Mouse (Mus musculus) liver, embryonic 14.5 days (tissue): ENCODE results near the gene Shank2. TPM values are rescaled to one million over a fixed set of nuclear protein-coding genes. Genes with fewer than 3 reads are reported as not detected.

Experiments used
- ATAC-seq: fragments of 200-750 bp; cut with Nextera tagmentation; 2 replicates; pipeline ENCODE4 v1.8.0; 2017; ENCODE audit warnings: moderate number of reproducible peaks, mild to moderate bottlenecking, moderate library complexity; ENCODE audit not compliant: insufficient read depth
- DNase-seq, 3 experiments: peaks; one replicate each; pipeline ENCODE4 v3.0.0-alpha.2; 2012 to 2013; ENCODE audit warnings: low read depth in 3 of 3, low spot score in 3 of 3
- H3K27ac ChIP-seq: fragments of 300-500 bp; sonication (generic); 2 replicates; pipeline ENCODE4 v1.5.1; 2014; ENCODE audit warnings: moderate library complexity, mild to moderate bottlenecking, control low read depth, inconsistent platforms
- H3K27me3 ChIP-seq: fragments of 300-500 bp; sonication (generic); 2 replicates; pipeline ENCODE4 v1.6.1; 2014; ENCODE audit warnings: mild to moderate bottlenecking, low read length, moderate library complexity; ENCODE audit not compliant: control insufficient read depth, insufficient read depth
- H3K36me3 ChIP-seq: fragments of 300-500 bp; sonication (generic); replicated peaks from 2 replicates; pipeline ENCODE4 v1.6.1; 2014; ENCODE audit warnings: low read depth; ENCODE audit not compliant: control insufficient read depth, insufficient read depth
- H3K4me1 ChIP-seq, 2 experiments: fragments of 200-500 bp in 1 of 2; fragments of 300-500 bp in 1 of 2; sonication (generic) in 1 of 2; replicated peaks; 2 replicates each; pipeline ENCODE4 v1.6.1; 2012 to 2014; ENCODE audit warnings: antibody characterized with exemption in 1 of 2, inconsistent platforms in 1 of 2, low read length in 1 of 2; ENCODE audit not compliant: control insufficient read depth in 2 of 2, insufficient read depth in 2 of 2
- H3K4me2 ChIP-seq: fragments of 300-500 bp; sonication (generic); 2 replicates; pipeline ENCODE4 v1.6.1; 2014; ENCODE audit warnings: low read depth, mild to moderate bottlenecking, control low read depth, moderate library complexity
- H3K4me3 ChIP-seq, 2 experiments: fragments of 200-500 bp in 1 of 2; fragments of 300-500 bp in 1 of 2; sonication (generic) in 1 of 2; 2 replicates each; pipeline ENCODE4 v1.5.1; 2012 to 2014; ENCODE audit warnings: low read depth in 2 of 2, low read length in 2 of 2, mild to moderate bottlenecking in 2 of 2, control low read depth in 1 of 2, inconsistent platforms in 1 of 2, moderate library complexity in 1 of 2; ENCODE audit not compliant: insufficient read depth in 1 of 2
- H3K9ac ChIP-seq: fragments of 300-500 bp; sonication (generic); replicated peaks from 2 replicates; pipeline ENCODE4 v1.6.1; 2014; ENCODE audit warnings: mild to moderate bottlenecking, control low read depth, moderate library complexity
- H3K9me3 ChIP-seq: fragments of 300-500 bp; sonication (generic); 2 replicates; pipeline ENCODE4 v1.6.1; 2016; ENCODE audit warnings: low read length, mixed read lengths; ENCODE audit not compliant: control insufficient read depth
- CTCF ChIP-seq: IDR thresholded peaks from 2 replicates; pipeline ENCODE4 v1.5.1; 2016; ENCODE audit warnings: antibody characterized with exemption, low read depth, control low read depth
- EP300 ChIP-seq: IDR thresholded peaks from 2 replicates; pipeline ENCODE4 v1.6.1; 2016; ENCODE audit warnings: antibody characterized with exemption, low read depth
- WGBS: fragments of 180-500 bp; shearing (Covaris S2); extraction: QIAGEN DNeasy Blood & Tissue Kit; methylation state at CpG from one replicate; pipeline ENCODE4 v1.1.7; 2014; ENCODE audit not compliant: insufficient replicate concordance; 5-methylcytosine and 5-hydroxymethylcytosine counted together
- polyA plus RNA-seq, 2 experiments: library from polyadenylated mRNA; depleted of rRNA in 1 of 2; stranded (reverse) in 1 of 2; unstranded in 1 of 2; fragments of >200 nt; fragmentation: Nextera tagmentation in 1 of 2; extraction: Ambion mirVana in 1 of 2; gene quantifications; 2 replicates each; pipeline versions ENCODE4 v1.2.1 to v1.2.3; 2012 to 2014

The Shank2 gene
- polyA plus RNA-seq, 2 experiments: 0.17 to 0.35 TPM

DNA sequence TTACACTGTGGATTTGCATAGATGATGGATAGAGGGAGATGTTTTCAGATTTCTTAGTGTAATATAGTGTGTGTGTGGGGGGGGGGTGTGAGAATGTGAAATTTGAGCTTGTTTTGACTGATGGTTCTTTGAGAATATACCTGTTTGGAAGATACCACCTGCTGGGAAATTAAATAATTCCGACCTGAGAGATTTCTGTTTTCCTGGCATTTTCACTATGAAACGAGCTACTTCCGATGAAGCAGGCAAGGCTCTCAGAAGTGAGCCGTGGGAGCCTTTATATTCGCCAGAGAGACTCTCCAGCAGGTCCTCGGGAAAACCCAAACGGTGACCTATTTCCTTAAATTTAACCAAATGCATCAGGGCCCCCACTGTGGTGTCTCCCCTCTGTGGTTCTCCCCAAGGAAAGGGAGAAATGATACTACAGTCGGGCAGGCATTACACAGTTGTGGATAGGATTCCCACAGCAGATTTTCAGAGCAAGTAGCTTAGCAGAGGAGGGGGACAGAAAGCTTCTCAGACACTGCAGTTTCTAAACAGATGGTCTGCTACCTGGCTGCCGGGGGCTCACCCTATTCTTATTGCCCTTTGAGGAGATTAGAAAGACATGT, 131.8 kb downstream of the Shank2 start:
- H3K4me2 ChIP-seq: no peak overlapping the region
- H3K9me3 ChIP-seq: no peaks in the 10 kb centered on the region
- H3K27me3 ChIP-seq: no peaks in the 10 kb centered on the region
- no peak overlapping the region for H3K27ac ChIP-seq
- no peak overlapping the region for H3K4me3 ChIP-seq
- WGBS: 57% methylated on average over 9 of the region's 9 CpGs
- no peak for DNase-seq
- TF ChIP-seq CTCF (no peak), EP300 (no peak)
- H3K36me3 ChIP-seq: no peaks in the 10 kb centered on the region
- H3K4me1 ChIP-seq: no peaks in the 10 kb centered on the region
- H3K9ac ChIP-seq: no peak overlapping the region
- no peak for ATAC-seq

- ATAC-seq: no peak
- Histone ChIP-seq H3K27me3 (no peaks in the 10 kb centered on the region), H3K36me3 (no peaks in the 10 kb centered on the region), H3K9me3 (no peaks in the 10 kb centered on the region), H3K27ac (no peak overlapping the region), H3K4me3 (no peak overlapping the region), H3K4me2 (no peak overlapping the region), H3K9ac (no peak overlapping the region), H3K4me1 (no peaks in the 10 kb centered on the region)
- WGBS: 77% methylated on average over 11 of the region's 11 CpGs
- TF ChIP-seq EP300: no peak
- TF ChIP-seq CTCF: no peak
- no peak for DNase-seq
Observed at GRCm38 (mm10) chr7:144134699-144135098, 133.0 kb downstream of the Shank2 start.

DNA sequence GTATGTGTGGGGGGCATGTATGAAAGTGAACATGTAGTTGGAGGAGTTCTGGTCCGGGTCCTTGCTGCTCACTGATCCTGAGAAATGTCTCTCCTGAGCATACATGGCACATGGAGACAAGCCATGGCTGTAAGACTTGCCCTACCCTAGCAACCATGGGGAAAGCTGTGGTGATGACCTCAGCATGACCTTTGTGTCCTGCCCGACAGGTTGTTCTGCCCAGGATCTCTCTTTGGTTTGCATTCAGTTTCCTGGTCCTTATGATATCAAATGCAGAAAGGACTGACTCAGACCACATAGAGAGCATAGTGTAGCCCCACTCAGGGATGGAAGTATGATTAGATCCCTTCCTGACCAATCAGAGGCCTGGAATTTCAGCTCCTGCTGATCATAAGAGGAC, 136.1 kb downstream of the Shank2 start:
- Histone ChIP-seq H3K4me3 (no peak overlapping the region), H3K27ac (no peak overlapping the region), H3K4me1 (no peaks in the 10 kb centered on the region), H3K36me3 (no peaks in the 10 kb centered on the region), H3K27me3 (no peaks in the 10 kb centered on the region), H3K9ac (no peak overlapping the region), H3K4me2 (no peak overlapping the region), H3K9me3 (no peaks in the 10 kb centered on the region)
- no peak for TF ChIP-seq CTCF
- TF ChIP-seq EP300: no peak
- ATAC-seq: no peak
- WGBS: 55% methylated on average over 2 of the region's 2 CpGs
- no peak for DNase-seq

DNA sequence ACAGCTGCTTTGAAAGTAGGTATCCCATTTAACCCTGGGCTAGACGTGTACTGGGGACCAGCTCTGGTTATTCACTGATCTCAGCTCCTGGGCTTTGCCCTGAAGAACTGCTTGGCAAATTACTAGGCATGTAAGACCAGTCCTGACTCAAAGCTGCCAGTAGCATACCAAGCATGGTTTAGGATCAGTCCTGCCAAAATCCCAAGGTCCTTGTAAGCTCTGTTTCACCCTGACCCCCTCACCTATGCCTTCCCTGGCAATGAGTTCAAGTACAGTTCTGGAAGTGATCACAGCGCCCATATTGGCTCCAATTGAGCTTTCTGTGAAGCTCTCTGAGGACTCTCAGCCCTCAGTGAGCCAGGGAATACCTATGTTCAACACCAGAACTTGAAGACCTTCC, 136.7 kb downstream of the Shank2 start:
- ATAC-seq (no peak), DNase-seq (no peak)
- H3K9ac ChIP-seq: no peak overlapping the region
- no peak overlapping the region for H3K27ac ChIP-seq
- no peaks in the 10 kb centered on the region for H3K27me3 ChIP-seq
- WGBS: 37% methylated on average over 2 of the region's 2 CpGs
- no peaks in the 10 kb centered on the region for H3K4me1 ChIP-seq
- TF ChIP-seq CTCF: no peak
- TF ChIP-seq EP300: no peak
- no peak overlapping the region for H3K4me2 ChIP-seq
- no peaks in the 10 kb centered on the region for H3K9me3 ChIP-seq
- no peak overlapping the region for H3K4me3 ChIP-seq
- H3K36me3 ChIP-seq: no peaks in the 10 kb centered on the region

DNA sequence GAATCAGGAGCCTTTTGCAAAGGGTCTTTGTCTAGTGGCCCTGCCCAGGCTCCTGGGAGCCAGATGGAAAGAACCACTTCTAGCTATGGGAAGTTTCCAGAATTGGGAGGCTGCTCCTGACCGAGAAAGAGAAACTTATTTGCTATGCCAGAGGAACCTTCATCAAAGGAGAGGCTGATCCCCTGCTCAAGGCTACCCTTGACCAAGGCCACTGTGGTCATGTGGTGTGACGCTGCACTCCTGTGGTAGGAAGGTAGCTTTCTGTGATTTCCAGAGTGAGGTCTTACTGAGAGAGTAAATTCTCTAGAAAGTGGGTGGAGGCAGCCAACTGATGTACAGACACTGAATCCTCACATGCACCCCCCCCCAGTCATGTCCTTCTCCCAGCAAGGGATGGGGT, 138.0 kb downstream of the Shank2 start:
- DNase-seq: no peak
- no peak for ATAC-seq
- no peak overlapping the region for H3K9ac ChIP-seq
- WGBS: 47% methylated on average over 2 of the region's 2 CpGs
- no peaks in the 10 kb centered on the region for H3K9me3 ChIP-seq
- TF ChIP-seq CTCF: no peak
- TF ChIP-seq EP300: no peak
- H3K36me3 ChIP-seq: no peaks in the 10 kb centered on the region
- no peaks in the 10 kb centered on the region for H3K4me1 ChIP-seq
- no peak overlapping the region for H3K4me2 ChIP-seq
- no peak overlapping the region for H3K4me3 ChIP-seq
- no peaks in the 10 kb centered on the region for H3K27me3 ChIP-seq
- no peak overlapping the region for H3K27ac ChIP-seq
